Comparison of ENCODE assay signal across 9 mouse cellular contexts in the genomic region with DNA sequence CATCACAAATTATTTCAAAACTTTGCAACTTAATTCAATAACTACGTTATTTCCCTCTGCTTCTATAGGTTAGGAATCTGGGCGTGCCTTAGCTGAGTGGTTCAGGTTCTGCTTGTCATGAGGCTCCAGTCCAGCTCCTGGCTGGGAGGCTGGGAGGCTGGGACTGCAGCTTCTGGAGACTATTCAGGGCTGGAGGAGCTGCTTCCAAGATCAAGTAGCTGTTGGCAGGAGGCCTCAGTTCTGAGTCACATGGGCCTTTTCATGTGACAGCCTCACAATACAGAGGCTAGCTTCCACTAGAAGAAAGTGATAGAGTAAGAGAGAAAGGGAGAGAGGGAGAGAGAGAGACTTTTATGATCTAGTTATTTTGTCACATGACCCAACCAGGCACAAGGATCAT.
A peak's percentile ranks its signal among the peaks of the same experiment; 100 is the strongest.
DNase-seq lines count a peak whose midpoint lies in the region; TF ChIP-seq lines count a peak whose summit lies in the region.
"Had no signal": no experiment of that assay in that cellular context is flagged by ENCODE, and none has a peak within 500 bp of the region (broad histone marks: within the 10 kb centered on the region; RNA-seq: fewer than 3 reads in every experiment).

No protein-coding gene starts in this region.

- H3K4me1 ChIP-seq in heart, adult 2 months (ENCODE audit: control insufficient read depth, insufficient read depth, low read length): no peaks in the 10 kb centered on the region
- no peaks in the 10 kb centered on the region for H3K4me1 ChIP-seq in thymus, adult 2 months (replicated peaks; ENCODE audit: control insufficient read depth, insufficient read depth, low read length)
- H3K4me1 ChIP-seq: neural tube, embryonic 12.5 days had no signal

- peak overlapping the region; percentile 2; the same call in 1 of the 2 replicates for H3K27ac ChIP-seq in heart, adult 2 months
- H3K27ac ChIP-seq in thymus, adult 2 months (ENCODE audit: control insufficient read depth, insufficient read depth, low read length): no peak overlapping the region
- H3K27ac ChIP-seq: neural tube, embryonic 12.5 days had no signal

- H3K36me3 ChIP-seq in heart, adult 2 months (ENCODE audit: control insufficient read depth, insufficient read depth, low read length): no peaks in the 10 kb centered on the region
- H3K36me3 ChIP-seq in thymus, adult 2 months (ENCODE audit: control insufficient read depth, insufficient read depth, low read length): no peaks in the 10 kb centered on the region
- H3K36me3 ChIP-seq: neural tube, embryonic 12.5 days had no signal

- no peak for TF ChIP-seq POLR2A in heart, adult 2 months (IDR thresholded peaks at IDR 0.05; ENCODE audit: insufficient read depth, low read depth, low read length)
- TF ChIP-seq POLR2A in thymus, adult 2 months (IDR thresholded peaks at IDR 0.05; ENCODE audit: control insufficient read depth, extremely low read depth, insufficient read depth, low read length, poor library complexity): no peak

- no peak overlapping the region for H3K4me3 ChIP-seq in heart, adult 2 months
- no peak overlapping the region for H3K4me3 ChIP-seq in thymus, adult 2 months (ENCODE audit: control insufficient read depth, insufficient read depth, low read length)
- H3K4me3 ChIP-seq: neural tube, embryonic 12.5 days had no signal

- intact Hi-C loops in heart, adult 2 months (cut with DNase I): loop anchor here (5.0 to 10.0 kb wide), 2 partner anchors 42 to 165 kb away; no protein-coding TSS in a partner anchor

- no peaks in the 10 kb centered on the region for H3K79me2 ChIP-seq in heart, adult 2 months (replicated peaks; ENCODE audit: control insufficient read depth, insufficient read depth, low read length)

- no peaks in the 10 kb centered on the region for H3K27me3 ChIP-seq in heart, adult 2 months (ENCODE audit: control insufficient read depth, insufficient read depth, low read length)
- no peaks in the 10 kb centered on the region for H3K27me3 ChIP-seq in thymus, adult 2 months (ENCODE audit: control insufficient read depth, insufficient read depth, low read length)
- H3K27me3 ChIP-seq: neural tube, embryonic 12.5 days had no signal

- 53% methylated on average over 2 of the region's 2 CpGs for WGBS in heart, adult 2 months
- 95% methylated on average over 2 of the region's 2 CpGs for WGBS in thymus, adult 2 months

- TF ChIP-seq CTCF in heart, adult 2 months (IDR thresholded peaks at IDR 0.05): no peak
- no peak for TF ChIP-seq CTCF in thymus, adult 2 months (IDR thresholded peaks at IDR 0.05; ENCODE audit: borderline replicate concordance, control insufficient read depth, extremely low read depth, insufficient read depth, low read length, poor library complexity)

- peak; percentile 22 for DNase-seq in layer of hippocampus, adult 11-12 months (ENCODE audit: low spot score)
- no peak for DNase-seq in layer of hippocampus, adult 9-10 months (ENCODE audit: low spot score)
- peak; percentile 9 for DNase-seq in cerebellum, adult 11-12 months
- DNase-seq in heart, adult 2 months: peak; percentile 72 to 82
- DNase-seq in layer of hippocampus, postnatal 14 days (ENCODE audit: low spot score in 2 of 2): peak; percentile 17 to 50
- peak; percentile 28 for DNase-seq in right cerebral cortex, adult 18-20 months
- DNase-seq in thymus, adult 2 months: no peak
- DNase-seq in B cell, adult 2 months: no peak

- H3K9ac ChIP-seq in heart, adult 2 months (ENCODE audit: low read depth, low read length): no peak overlapping the region
- H3K9ac ChIP-seq: neural tube, embryonic 12.5 days had no signal

- TF ChIP-seq EP300 in heart, adult 2 months (IDR thresholded peaks at IDR 0.05; ENCODE audit: insufficient read depth, low read depth, low read length): no peak

Comparison
In these comparisons a context has a peak if more than half of its experiments do, and no peak if none do; other contexts are left out.
1. DNase-seq: peak in layer of hippocampus, adult 11-12 months (single experiment), cerebellum, adult 11-12 months (single experiment), heart, adult 2 months (2 of 2), layer of hippocampus, postnatal 14 days (2 of 2) and right cerebral cortex, adult 18-20 months (single experiment); none in layer of hippocampus, adult 9-10 months (single experiment), thymus, adult 2 months (single experiment) and B cell, adult 2 months (0 of 2).